Mouse (Mus musculus) hindbrain, embryonic 14.5 days (tissue): ENCODE results near the gene Ip6k1. TPM values are rescaled to one million over a fixed set of nuclear protein-coding genes. Genes with fewer than 3 reads are reported as not detected.

Experiments used
- ATAC-seq: fragments of 200-750 bp; cut with Nextera tagmentation; 2 replicates; pipeline ENCODE4 v1.8.0; 2017; ENCODE audit warnings: moderate number of reproducible peaks, mild to moderate bottlenecking, moderate TSS enrichment, moderate library complexity; ENCODE audit not compliant: low FRiP score
- DNase-seq: peaks from one replicate; pipeline ENCODE4 v3.0.0-alpha.2; 2015; ENCODE audit warnings: low spot score
- H3K27ac ChIP-seq: fragments of 300-500 bp; sonication (generic); 2 replicates; pipeline ENCODE4 v1.5.1; 2014; ENCODE audit warnings: mild to moderate bottlenecking, moderate library complexity
- H3K27me3 ChIP-seq: fragments of 300-500 bp; sonication (generic); 2 replicates; pipeline ENCODE4 v1.6.1; 2014; ENCODE audit warnings: mild to moderate bottlenecking, low read length, mixed read lengths; ENCODE audit not compliant: control insufficient read depth, insufficient read depth
- H3K36me3 ChIP-seq: fragments of 300-500 bp; sonication (generic); replicated peaks from 2 replicates; pipeline ENCODE4 v1.6.1; 2014; ENCODE audit not compliant: control insufficient read depth, insufficient read depth
- H3K4me1 ChIP-seq: fragments of 300-500 bp; sonication (generic); replicated peaks from 2 replicates; pipeline ENCODE4 v1.6.1; 2014; ENCODE audit warnings: antibody characterized with exemption, low read length, mixed read lengths; ENCODE audit not compliant: control insufficient read depth, insufficient read depth
- H3K4me2 ChIP-seq: fragments of 300-500 bp; sonication (generic); replicated peaks from 2 replicates; pipeline ENCODE4 v1.6.1; 2014; ENCODE audit warnings: mild to moderate bottlenecking, moderate library complexity
- H3K4me3 ChIP-seq: fragments of 300-500 bp; sonication (generic); replicated peaks from 2 replicates; pipeline ENCODE4 v1.5.1; 2014; ENCODE audit warnings: mild to moderate bottlenecking, low read length
- H3K9ac ChIP-seq: fragments of 300-500 bp; sonication (generic); 2 replicates; pipeline ENCODE4 v1.6.1; 2014
- H3K9me3 ChIP-seq: fragments of 300-500 bp; sonication (generic); 2 replicates; pipeline ENCODE4 v1.6.1; 2016; ENCODE audit warnings: low read length; ENCODE audit not compliant: control insufficient read depth
- WGBS: fragments of 180-500 bp; shearing (Covaris S2); extraction: QIAGEN DNeasy Blood & Tissue Kit; methylation state at CpG from one replicate; pipeline ENCODE4 v1.1.7; 2014; 5-methylcytosine and 5-hydroxymethylcytosine counted together
- polyA plus RNA-seq: library from polyadenylated mRNA; unstranded; fragments of >200 nt; fragmentation: Nextera tagmentation; extraction: Ambion mirVana; gene quantifications from 2 replicates; pipeline ENCODE4 v1.2.1, GENCODE M21; 2014

The Ip6k1 gene
- polyA plus RNA-seq, 1 experiment from 2014 or later: 55.4 TPM

DNA sequence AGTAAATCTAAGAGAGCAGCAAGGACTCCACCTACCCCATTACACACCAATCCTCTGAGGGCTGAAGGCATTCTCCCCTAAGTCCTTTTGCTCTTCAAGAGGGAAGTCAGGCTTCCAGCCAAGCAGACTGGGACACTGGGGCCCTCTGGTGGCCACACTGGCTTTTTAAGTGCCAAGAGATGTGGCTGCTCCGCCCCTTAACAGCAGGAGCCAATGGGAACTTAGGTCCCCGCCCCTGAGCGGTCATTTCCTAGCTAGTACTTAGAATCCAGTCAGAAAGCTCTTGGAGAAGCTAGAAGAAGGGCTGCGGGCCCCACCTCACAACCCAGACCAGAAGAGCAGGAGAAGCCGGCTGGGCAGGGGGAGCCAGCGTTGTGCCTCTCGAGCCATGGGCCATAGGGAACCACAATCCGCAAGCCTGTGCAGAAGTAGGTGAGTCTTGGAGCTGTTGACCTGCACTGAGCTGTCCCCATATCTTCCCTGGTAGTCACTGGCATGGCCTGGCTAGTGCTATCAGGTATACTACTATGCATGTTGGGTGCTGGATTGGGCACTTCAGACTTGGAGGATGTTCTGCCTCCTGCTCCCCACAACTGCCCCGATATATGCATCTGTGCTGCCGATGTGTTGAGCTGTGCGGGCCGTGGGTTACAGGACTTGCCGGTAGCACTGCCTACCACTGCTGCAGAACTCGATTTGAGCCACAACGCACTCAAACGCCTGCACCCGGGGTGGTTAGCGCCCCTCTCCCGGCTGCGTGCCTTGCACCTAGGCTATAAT lies 50.8 kb downstream of the Ip6k1 start, which contains the start of gene Amigo3:
Gene Amigo3, plus strand, starts transcription at position 275 of the 780 bp plus-strand sequence.
- no peak within 1 kb of the TSS for H3K4me3 ChIP-seq
- H3K4me2 ChIP-seq: peak within 1 kb of the TSS; percentile 18; the same call in 1 of the 2 replicates
- ATAC-seq (peak; percentile 21; the same call in 1 of the 2 replicates), DNase-seq (peak; percentile 95)
- peaks cover 60% of the 10 kb centered on the region for H3K36me3 ChIP-seq
- no peaks in the 10 kb centered on the region for H3K9me3 ChIP-seq
- no peak within 1 kb of the TSS for H3K27ac ChIP-seq
- H3K4me1 ChIP-seq: peaks cover 13% of the 10 kb centered on the region
- 56% methylated on average over 20 of the region's 20 CpGs for whole genome bisulfite sequencing
- H3K27me3 ChIP-seq: no peaks in the 10 kb centered on the region
- no peak within 1 kb of the TSS for H3K9ac ChIP-seq

DNA sequence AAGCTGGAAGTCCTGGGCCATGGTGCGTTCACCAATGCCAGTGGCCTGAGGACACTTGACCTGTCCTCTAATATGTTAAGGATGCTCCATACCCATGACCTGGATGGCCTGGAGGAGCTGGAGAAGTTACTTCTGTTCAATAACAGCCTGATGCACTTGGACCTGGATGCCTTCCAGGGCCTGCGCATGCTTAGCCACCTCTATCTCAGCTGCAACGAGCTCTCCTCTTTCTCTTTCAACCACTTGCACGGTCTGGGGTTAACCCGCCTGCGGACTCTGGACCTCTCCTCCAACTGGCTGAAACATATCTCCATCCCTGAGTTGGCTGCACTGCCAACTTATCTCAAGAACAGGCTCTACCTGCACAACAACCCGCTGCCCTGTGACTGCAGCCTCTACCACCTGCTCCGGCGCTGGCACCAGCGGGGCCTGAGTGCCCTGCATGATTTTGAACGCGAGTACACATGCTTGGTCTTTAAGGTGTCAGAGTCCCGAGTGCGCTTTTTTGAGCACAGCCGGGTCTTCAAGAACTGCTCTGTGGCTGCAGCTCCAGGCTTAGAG lies 51.4 kb downstream of the Ip6k1 start:
- 90% methylated on average over 15 of the region's 15 CpGs for WGBS
- no peak for DNase-seq
- H3K36me3 ChIP-seq: peaks cover 67% of the 10 kb centered on the region

DNA sequence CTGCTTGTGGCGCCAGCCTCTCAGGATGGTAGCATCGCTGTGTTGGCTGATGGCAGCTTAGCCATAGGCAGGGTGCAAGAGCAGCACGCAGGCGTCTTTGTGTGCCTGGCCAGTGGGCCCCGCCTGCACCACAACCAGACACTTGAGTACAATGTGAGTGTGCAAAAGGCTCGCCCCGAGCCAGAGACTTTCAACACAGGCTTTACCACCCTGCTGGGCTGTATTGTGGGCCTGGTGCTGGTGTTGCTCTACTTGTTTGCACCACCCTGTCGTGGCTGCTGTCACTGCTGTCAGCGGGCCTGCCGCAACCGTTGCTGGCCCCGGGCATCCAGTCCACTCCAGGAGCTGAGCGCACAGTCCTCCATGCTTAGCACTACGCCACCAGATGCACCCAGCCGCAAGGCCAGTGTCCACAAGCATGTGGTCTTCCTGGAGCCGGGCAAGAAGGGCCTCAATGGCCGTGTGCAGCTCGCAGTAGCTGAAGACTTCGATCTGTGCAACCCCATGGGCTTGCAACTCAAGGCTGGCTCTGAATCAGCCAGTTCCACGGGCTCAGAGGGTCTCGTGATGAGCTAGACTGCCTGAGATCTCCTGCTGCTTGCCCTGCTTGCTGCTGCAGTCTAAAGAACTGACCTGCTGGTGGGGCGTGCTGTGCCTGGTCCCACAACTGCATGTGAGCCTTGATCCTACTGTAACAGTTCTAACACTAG lies 52.2 kb downstream of the Ip6k1 start:
- Histone ChIP-seq H3K9ac (no peak overlapping the region), H3K27me3 (no peaks in the 10 kb centered on the region), H3K4me3 (no peak overlapping the region), H3K9me3 (no peaks in the 10 kb centered on the region), H3K36me3 (peaks cover 74% of the 10 kb centered on the region), H3K4me1 (peaks cover 11% of the 10 kb centered on the region), H3K4me2 (no peak overlapping the region), H3K27ac (no peak overlapping the region)
- DNase-seq (no peak), ATAC-seq (no peak)
- 91% methylated on average over 22 of the region's 22 CpGs for WGBS

More for the DNA sequence above, 51.4 kb downstream of the Ip6k1 start:
- Histone ChIP-seq H3K27me3 (no peaks in the 10 kb centered on the region), H3K27ac (no peak overlapping the region), H3K9ac (no peak overlapping the region), H3K9me3 (no peaks in the 10 kb centered on the region), H3K4me3 (no peak overlapping the region), H3K4me2 (no peak overlapping the region), H3K4me1 (peaks cover 13% of the 10 kb centered on the region)
- ATAC-seq: no peak

DNA sequence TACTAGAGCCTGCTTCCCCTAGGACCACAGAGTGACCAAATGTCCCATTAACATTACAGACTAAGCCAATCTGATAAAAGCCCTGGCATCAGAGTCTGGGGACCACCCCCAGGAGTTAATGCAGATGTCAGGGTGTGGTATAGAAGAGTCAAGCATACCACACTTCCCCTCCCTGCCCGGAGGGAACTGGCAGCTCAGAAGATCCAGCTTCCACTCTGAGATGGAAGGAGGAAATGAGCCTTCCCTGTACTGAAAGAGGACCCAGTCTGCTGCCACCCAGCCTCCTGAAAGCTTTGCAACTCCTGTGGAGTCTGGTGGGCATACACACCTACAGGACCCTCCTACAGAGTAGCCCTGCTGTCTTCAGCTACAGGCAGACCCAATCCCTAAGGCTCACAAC lies 52.8 kb downstream of the Ip6k1 start:
- peaks cover 5% of the 10 kb centered on the region; the same call in 1 of the 2 replicates for H3K4me1 ChIP-seq
- H3K9ac ChIP-seq: no peak overlapping the region
- no peak for DNase-seq
- no peaks in the 10 kb centered on the region for H3K9me3 ChIP-seq
- WGBS: 75% methylated on average over 1 of the region's 1 CpGs
- no peaks in the 10 kb centered on the region for H3K27me3 ChIP-seq
- H3K4me3 ChIP-seq: no peak overlapping the region
- H3K27ac ChIP-seq: no peak overlapping the region
- no peak overlapping the region for H3K4me2 ChIP-seq
- H3K36me3 ChIP-seq: peaks cover 80% of the 10 kb centered on the region
- ATAC-seq: no peak

DNA sequence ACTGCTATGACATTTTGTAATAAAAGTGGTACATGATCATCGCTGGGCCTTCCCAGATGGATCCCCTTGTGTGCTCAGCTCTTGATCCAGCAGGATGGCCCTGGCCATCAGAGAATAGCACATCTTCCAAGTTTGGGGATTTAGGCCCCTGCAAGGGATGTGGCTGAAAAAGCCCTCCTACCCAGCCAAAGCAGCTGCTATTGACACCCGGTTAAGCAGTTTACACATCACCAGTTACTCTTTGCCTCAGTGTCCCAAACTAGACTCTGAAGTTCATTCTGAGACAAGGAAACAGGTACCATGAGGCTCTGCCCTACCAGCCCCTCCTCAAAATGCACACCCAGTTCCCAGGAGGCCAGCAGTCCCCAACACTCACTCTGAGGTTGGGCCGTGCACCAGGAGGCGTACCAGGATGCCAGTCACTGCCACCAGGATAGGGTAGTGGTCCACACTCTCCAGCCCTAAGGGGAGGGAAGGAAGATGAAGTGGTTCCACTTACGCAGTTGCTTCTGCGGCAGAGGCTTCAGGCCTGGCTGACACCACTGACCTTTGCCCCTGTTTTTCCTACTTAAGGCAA lies 53.4 kb downstream of the Ip6k1 start:
- DNase-seq (no peak), ATAC-seq (no peak)
- H3K9ac ChIP-seq: no peak overlapping the region
- H3K4me3 ChIP-seq: no peak overlapping the region
- H3K9me3 ChIP-seq: no peaks in the 10 kb centered on the region
- WGBS: 89% methylated on average over 6 of the region's 6 CpGs
- no peak overlapping the region for H3K27ac ChIP-seq
- H3K4me2 ChIP-seq: no peak overlapping the region
- 0 out of 2 replicates have a peak, but pooled peaks cover 4% of the 10 kb centered on the region for H3K4me1 ChIP-seq
- H3K27me3 ChIP-seq: no peaks in the 10 kb centered on the region
- peaks cover 83% of the 10 kb centered on the region for H3K36me3 ChIP-seq

DNA sequence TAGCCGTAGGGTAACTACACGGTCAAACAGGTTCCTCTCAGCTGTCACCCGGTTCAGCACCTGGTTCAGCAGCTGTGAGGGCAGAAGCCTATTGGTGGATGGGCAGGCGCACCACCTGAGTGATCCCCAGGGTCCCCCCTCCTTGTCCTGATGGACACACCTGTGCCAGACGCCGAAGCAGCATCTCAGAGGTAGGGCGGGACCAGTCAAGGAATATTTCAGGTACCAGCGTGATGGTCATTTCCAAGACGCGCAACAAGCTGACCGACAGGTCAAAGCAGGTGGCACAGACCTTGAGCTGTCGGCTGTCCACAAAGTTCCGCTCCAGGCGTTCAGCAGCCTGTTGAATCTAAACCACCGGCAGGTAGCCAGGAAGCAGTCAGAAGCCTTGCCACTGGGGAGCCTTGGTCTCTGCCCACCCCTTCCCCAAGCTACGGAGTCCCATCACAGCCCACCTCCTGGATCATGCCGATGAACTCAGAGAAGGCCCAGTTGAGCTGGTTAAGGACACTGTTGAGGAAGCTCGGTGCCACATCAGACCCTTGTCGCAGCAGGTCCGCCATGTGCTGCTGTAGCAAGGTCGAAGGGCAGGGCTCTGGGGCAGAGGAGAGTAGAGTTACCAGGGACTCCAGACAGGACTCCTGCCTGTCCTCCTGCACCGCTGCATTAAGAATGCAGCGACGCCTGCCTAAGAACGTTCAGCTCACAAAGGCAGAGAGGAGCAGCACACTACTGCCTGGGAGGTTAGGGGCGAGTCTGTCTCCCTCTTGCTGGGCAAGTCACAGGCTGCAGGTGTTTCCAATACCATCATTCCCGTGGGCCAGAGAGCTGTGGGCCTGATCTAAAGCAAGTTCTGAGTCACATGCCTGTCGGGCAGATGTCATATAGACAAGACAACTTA lies 54.3 kb downstream of the Ip6k1 start:
- 80% methylated on average over 28 of the region's 28 CpGs for WGBS
- Histone ChIP-seq H3K36me3 (peaks cover 75% of the 10 kb centered on the region), H3K4me2 (no peak overlapping the region), H3K27me3 (no peaks in the 10 kb centered on the region), H3K9ac (no peak overlapping the region), H3K4me3 (no peak overlapping the region), H3K27ac (no peak overlapping the region), H3K4me1 (0 out of 2 replicates have a peak, but pooled peaks cover 4% of the 10 kb centered on the region), H3K9me3 (no peaks in the 10 kb centered on the region)
- no peak for ATAC-seq
- DNase-seq: no peak

DNA sequence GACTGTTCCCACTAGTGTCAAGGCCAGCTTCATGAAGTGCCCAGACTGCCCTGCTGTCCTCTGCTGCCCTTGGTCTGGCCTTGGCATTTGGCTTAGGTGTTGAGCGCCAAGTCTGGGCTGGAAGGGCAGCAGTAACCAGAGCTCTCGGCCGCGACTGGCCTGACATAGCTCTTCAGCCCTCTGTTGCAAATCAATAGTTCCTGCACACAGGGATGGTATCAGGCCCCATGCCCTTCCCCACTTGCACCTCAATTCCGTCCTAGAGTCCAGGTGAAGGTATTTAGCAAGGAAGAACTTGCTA lies 54.9 kb downstream of the Ip6k1 start:
- Histone ChIP-seq H3K4me2 (no peak overlapping the region), H3K27me3 (no peaks in the 10 kb centered on the region), H3K4me3 (no peak overlapping the region), H3K36me3 (peaks cover 76% of the 10 kb centered on the region), H3K9ac (no peak overlapping the region), H3K27ac (no peak overlapping the region), H3K9me3 (no peaks in the 10 kb centered on the region), H3K4me1 (0 out of 2 replicates have a peak, but pooled peaks cover 4% of the 10 kb centered on the region)
- 91% methylated on average over 5 of the region's 5 CpGs for WGBS
- DNase-seq (no peak), ATAC-seq (no peak)

DNA sequence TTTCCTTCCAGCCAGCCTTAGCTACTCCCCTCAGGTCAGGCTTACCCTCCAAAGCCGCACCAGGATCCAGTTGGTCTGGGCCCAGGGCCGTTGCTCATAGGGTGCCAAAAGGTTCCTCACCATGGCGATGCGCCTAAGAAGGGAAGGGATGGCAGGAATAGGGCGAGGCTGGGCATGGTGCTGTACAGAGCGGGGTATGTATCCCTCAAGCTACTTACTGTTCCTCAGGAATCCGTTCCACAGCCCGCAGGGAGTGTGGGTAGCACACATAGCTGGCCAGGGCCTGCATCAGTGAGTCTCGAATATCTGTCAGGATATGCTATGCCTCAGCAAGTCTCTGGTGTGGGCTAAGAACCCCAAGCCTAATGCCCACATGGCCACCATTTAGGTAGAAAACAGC lies 56.0 kb downstream of the Ip6k1 start:
- ATAC-seq (no peak), DNase-seq (no peak)
- Histone ChIP-seq H3K4me1 (0 out of 2 replicates have a peak, but pooled peaks cover 1% of the 10 kb centered on the region), H3K9ac (no peak overlapping the region), H3K4me2 (no peak overlapping the region), H3K36me3 (peaks cover 85% of the 10 kb centered on the region), H3K4me3 (no peak overlapping the region), H3K9me3 (no peaks in the 10 kb centered on the region), H3K27me3 (no peaks in the 10 kb centered on the region), H3K27ac (no peak overlapping the region)
- 92% methylated on average over 9 of the region's 9 CpGs for WGBS
